Mouse (Mus musculus) limb, embryonic 11.5 days (tissue): ENCODE measurements around the gene Grb7. TPM values are rescaled to one million over a fixed set of nuclear protein-coding genes. Genes with fewer than 3 reads are reported as not detected.

Source experiments
- ATAC-seq: fragments of 200-750 bp; cut with Nextera tagmentation; 2 replicates; pipeline ENCODE4 v1.8.0; 2017; ENCODE audit warnings: low read depth; ENCODE audit not compliant: insufficient number of reproducible peaks, low FRiP score, low TSS enrichment
- DNase-seq: peaks from one replicate; pipeline ENCODE4 v3.0.0-alpha.2; 2015; ENCODE audit warnings: low spot score
- H3K27ac ChIP-seq: fragments of 300-500 bp; sonication (generic); replicated peaks from 2 replicates; pipeline ENCODE4 v1.5.1; 2014; ENCODE audit warnings: low read depth, mild to moderate bottlenecking, low read length
- H3K27me3 ChIP-seq: fragments of 300-500 bp; sonication (generic); 2 replicates; pipeline ENCODE4 v1.6.1; 2014; ENCODE audit warnings: mild to moderate bottlenecking, low read length, mixed read lengths; ENCODE audit not compliant: control insufficient read depth, insufficient read depth
- H3K36me3 ChIP-seq: fragments of 300-500 bp; sonication (generic); 2 replicates; pipeline ENCODE4 v1.6.1; 2014; ENCODE audit warnings: mild to moderate bottlenecking, low read length, moderate library complexity, mixed read lengths; ENCODE audit not compliant: control insufficient read depth, insufficient read depth
- H3K4me1 ChIP-seq: fragments of 300-500 bp; sonication (generic); 2 replicates; pipeline ENCODE4 v1.6.1; 2014; ENCODE audit warnings: low read length, mixed read lengths; ENCODE audit not compliant: control insufficient read depth, insufficient read depth
- H3K4me2 ChIP-seq: fragments of 300-500 bp; sonication (generic); 2 replicates; pipeline ENCODE4 v1.6.1; 2014; ENCODE audit warnings: low read depth, mild to moderate bottlenecking, moderate library complexity; ENCODE audit not compliant: severe bottlenecking
- H3K4me3 ChIP-seq: fragments of 300-500 bp; sonication (generic); 2 replicates; pipeline ENCODE4 v1.5.1; 2014; ENCODE audit warnings: low read depth, low read length
- H3K9ac ChIP-seq: fragments of 300-500 bp; sonication (generic); 2 replicates; pipeline ENCODE4 v1.6.1; 2014; ENCODE audit warnings: mild to moderate bottlenecking, low read length
- H3K9me3 ChIP-seq: fragments of 300-500 bp; sonication (generic); 2 replicates; pipeline ENCODE4 v1.6.1; 2016; ENCODE audit warnings: low read length; ENCODE audit not compliant: control insufficient read depth
- WGBS: fragments of 180-500 bp; shearing (Covaris S2); extraction: QIAGEN DNeasy Blood & Tissue Kit; methylation state at CpG from one replicate; pipeline ENCODE4 v1.1.7; 2014; 5-methylcytosine and 5-hydroxymethylcytosine counted together
- polyA plus RNA-seq: library from polyadenylated mRNA; unstranded; fragments of >200 nt; fragmentation: Nextera tagmentation; extraction: Ambion mirVana; gene quantifications from 2 replicates; pipeline ENCODE4 v1.2.1, GENCODE M21; 2014

Gene Grb7
- polyA plus RNA-seq, 1 experiment from 2014 or later = 5.3 TPM

DNA sequence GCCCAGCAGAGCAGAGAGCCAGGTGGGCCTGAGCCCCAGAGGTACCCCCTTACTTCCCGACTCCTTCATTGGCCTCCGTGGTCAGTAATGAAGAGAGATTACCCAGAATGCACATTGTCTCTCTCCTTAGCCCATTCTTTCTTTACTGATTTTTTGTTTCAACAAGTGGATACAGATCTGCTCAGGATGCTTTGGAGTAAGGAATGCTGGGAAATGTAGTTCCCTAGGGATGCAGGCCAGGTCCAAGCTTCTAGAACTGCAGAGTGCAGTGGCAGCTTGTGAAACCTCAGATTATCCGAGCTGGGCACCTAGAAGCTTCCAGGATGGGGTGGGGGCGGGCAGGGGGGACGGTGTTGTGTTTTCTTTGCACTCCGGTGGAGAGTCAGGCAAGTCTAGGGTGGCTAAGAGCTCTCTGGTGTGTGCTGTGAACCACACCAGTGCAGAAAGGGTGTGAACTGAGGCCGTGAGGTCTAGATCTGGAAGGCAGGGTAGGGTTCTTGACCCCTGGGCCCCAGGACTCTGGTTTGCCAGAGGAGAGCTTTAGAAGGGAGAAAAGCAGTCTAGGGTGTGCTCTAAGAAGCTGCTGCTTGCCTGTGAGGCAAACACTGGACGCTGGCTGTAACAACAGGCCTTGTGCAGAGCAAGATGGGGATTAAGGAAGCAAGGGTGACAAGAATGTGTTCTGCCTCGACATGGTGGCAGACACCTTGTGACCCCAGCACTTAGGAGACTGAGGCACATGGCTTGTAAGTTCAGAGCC, 14.3 kb upstream of the Grb7 start:
- ATAC-seq (no peak), DNase-seq (no peak)
- Histone ChIP-seq H3K27me3 (no peaks in the 10 kb centered on the region), H3K4me3 (no peak overlapping the region), H3K9ac (no peak overlapping the region), H3K36me3 (peaks cover 8% of the 10 kb centered on the region), H3K9me3 (no peaks in the 10 kb centered on the region), H3K4me2 (no peak overlapping the region), H3K27ac (no peak overlapping the region), H3K4me1 (no peaks in the 10 kb centered on the region)
- 81% methylated on average over 9 of the region's 9 CpGs for WGBS

DNA sequence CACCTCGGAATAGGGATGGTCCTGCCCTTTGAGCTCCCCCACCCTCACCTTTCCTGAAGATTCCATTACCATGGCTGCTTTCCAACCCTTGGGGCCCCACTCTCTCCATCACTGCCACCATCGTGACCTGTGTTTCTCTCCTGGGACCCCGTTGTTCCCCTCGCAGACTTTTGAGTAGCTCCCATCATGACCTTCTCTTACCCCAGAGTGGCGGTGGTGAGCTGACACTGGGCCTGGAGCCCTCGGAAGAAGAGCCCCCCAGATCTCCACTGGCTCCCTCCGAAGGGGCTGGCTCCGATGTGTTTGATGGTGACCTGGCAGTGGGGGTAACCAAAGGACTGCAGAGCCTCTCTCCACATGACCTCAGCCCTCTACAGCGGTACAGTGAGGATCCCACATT, 10.5 kb upstream of the Grb7 start:
- H3K9me3 ChIP-seq = no peaks in the 10 kb centered on the region
- H3K36me3 ChIP-seq = peaks cover 5% of the 10 kb centered on the region
- no peak overlapping the region for H3K9ac ChIP-seq
- no peaks in the 10 kb centered on the region for H3K27me3 ChIP-seq
- WGBS = 88% methylated on average over 9 of the region's 9 CpGs
- DNase-seq = no peak
- H3K4me2 ChIP-seq = no peak overlapping the region
- no peak overlapping the region for H3K4me3 ChIP-seq
- no peak for ATAC-seq
- H3K27ac ChIP-seq = no peak overlapping the region
- no peaks in the 10 kb centered on the region for H3K4me1 ChIP-seq

DNA sequence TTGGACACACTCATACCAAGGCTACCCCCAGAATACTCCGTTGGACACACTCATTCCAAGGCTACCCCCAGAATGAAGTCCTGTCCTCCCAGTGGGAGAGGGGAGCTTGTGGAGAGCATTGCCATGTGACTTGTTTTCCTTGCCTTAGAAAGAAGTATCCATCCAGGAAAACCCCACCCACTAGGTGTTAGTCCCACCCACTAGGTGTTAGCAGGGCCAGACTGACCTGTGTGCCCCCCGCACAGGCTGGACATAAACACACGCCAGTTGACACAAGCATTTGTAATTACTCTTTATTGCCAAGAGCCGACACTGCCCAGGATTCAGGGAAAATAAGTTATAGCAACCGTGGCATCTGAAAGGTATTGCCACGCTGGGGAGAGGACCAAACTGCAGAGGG, 8.8 kb upstream of the Grb7 start:
- Histone ChIP-seq H3K27me3 (no peaks in the 10 kb centered on the region), H3K9ac (no peak overlapping the region), H3K27ac (no peak overlapping the region), H3K4me3 (no peak overlapping the region), H3K9me3 (no peaks in the 10 kb centered on the region), H3K4me1 (no peaks in the 10 kb centered on the region), H3K4me2 (no peak overlapping the region), H3K36me3 (peaks cover 5% of the 10 kb centered on the region)
- ATAC-seq (no peak), DNase-seq (no peak)
- WGBS = 83% methylated on average over 6 of the region's 6 CpGs

DNA sequence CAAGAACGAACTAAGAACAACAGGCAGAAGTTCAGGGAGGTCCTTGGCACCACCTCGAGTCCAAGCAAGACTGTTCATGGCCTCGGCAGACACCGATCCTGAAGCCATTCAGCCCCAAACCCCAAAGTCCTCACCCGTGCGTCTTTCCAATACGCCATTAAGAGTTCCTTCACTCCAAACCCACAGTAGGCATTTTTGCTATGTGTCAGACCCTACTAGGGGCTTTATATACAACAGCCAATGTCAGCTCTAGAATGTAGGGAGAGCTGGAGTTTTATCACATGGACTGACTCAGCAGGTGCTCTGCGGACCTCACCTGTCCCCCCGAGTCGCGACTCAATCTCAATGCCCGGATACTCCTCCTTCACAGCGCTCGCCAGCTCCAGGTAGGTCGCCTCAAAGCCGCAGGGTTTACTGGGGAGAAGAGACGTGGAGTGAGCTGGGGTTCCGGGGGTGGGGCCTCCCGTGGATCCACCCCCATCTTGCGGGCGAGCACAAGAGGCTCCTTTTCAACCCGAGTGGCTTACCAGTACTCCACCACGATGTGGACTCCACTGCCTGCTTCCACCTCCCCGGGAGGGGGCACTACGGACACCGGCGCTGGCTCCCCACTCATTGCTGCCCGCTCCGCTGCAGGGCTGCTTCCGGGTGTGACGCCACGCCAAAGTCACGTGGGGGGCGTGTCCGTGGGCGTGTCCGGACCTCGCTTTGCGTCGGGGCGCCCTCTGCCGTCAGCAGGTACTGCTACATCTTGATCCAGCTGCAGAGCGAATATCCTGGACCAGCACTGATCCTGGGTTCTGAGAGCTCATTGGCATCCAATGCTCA, 7.6 kb upstream of the Grb7 start, which contains the start of gene Mien1:
Gene Mien1, minus strand, starts transcription at position 661 of the 828 bp plus-strand sequence.
- Histone ChIP-seq H3K4me3 (peak within 1 kb of the TSS; percentile 68), H3K27me3 (no peaks in the 10 kb centered on the region), H3K27ac (0 out of 2 replicates have a peak within 1 kb of the TSS, but pooled peaks have one; percentile 30), H3K4me2 (peak within 1 kb of the TSS; percentile 80), H3K9me3 (no peaks in the 10 kb centered on the region), H3K36me3 (peaks cover 3% of the 10 kb centered on the region; the same call in 1 of the 2 replicates), H3K4me1 (no peaks in the 10 kb centered on the region), H3K9ac (peak within 1 kb of the TSS; percentile 53)
- 2% methylated on average over 43 of the region's 43 CpGs for WGBS
- DNase-seq (peak; percentile 98), ATAC-seq (peak; percentile 87)

DNA sequence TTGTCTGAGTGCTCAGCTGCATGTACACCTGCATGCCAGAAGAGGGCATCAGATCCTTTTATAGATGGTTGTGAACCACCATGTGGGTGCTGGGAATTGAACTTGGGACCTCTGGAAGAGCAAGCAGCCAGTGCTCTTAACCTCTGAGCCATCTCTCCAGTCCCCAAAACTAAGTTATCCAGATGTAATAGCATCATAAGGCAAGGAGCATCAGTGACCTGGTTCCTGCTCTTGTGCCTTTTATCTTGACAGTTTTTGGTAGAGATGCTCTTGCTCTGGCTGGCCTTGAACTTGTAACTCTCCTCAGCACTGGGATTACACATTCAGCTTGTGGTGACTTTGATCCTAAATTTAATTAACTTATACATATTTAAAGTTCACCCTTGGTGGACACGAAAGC, 2.5 kb upstream of the Grb7 start:
- peaks cover 14% of the 10 kb centered on the region; the same call in 1 of the 2 replicates for H3K27me3 ChIP-seq
- 92% methylated on average over 1 of the region's 1 CpGs for WGBS
- H3K9ac ChIP-seq = no peak overlapping the region
- no peaks in the 10 kb centered on the region for H3K9me3 ChIP-seq
- H3K4me2 ChIP-seq = no peak overlapping the region
- peaks cover 5% of the 10 kb centered on the region; the same call in 1 of the 2 replicates for H3K4me1 ChIP-seq
- ATAC-seq (no peak), DNase-seq (no peak)
- H3K36me3 ChIP-seq = no peaks in the 10 kb centered on the region
- H3K4me3 ChIP-seq = no peak overlapping the region
- H3K27ac ChIP-seq = no peak overlapping the region

DNA sequence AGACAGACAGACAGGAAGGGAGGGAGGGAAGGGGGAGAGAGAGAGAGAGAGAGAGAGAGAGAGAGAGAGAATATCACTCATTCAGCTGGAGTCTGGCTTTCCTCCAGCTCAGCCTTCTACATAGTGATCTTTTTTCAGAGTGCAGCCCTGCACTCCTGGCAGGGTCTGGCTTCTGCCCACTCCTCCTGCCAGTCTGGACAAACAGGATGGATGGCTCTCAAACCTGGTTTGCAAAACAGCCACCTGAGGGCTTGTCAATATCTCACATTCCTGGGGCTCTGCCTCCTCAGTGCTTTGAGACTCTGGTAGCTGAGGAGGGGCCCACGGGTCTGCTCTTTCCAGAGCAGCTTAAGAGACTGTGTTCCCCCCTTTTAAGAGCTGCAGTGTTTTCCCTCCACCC, 956 bp upstream of the Grb7 start:
- H3K4me3 ChIP-seq = no peak overlapping the region
- DNase-seq (no peak), ATAC-seq (no peak)
- 22% methylated on average over 1 of the region's 1 CpGs for WGBS
- H3K4me1 ChIP-seq = peaks cover 5% of the 10 kb centered on the region; the same call in 1 of the 2 replicates
- no peaks in the 10 kb centered on the region for H3K36me3 ChIP-seq
- H3K27ac ChIP-seq = no peak overlapping the region
- H3K9ac ChIP-seq = no peak overlapping the region
- peaks cover 14% of the 10 kb centered on the region; the same call in 1 of the 2 replicates for H3K27me3 ChIP-seq
- H3K4me2 ChIP-seq = no peak overlapping the region
- H3K9me3 ChIP-seq = no peaks in the 10 kb centered on the region

DNA sequence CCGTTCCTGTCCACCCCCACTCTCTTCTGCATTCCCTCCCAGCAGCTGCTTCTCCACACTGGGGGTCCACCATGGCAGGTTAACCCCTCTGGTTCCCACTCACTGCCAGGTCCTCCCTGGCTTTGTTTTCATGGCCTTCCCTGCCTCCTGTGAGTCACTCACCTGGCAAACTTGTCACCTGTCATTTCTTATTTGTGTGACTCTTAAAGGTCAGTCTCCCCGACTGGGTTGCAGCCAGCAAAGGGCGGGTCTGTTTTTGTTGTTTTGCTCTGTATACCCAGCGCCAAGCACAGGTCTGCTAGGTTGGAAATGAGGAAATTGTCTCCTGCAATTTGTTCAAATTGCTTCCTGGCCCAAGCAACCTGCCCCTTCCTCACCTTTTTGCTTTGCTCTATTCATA, 515 bp upstream of the Grb7 start:
- H3K27me3 ChIP-seq = peaks cover 14% of the 10 kb centered on the region; the same call in 1 of the 2 replicates
- WGBS = 40% methylated on average over 4 of the region's 4 CpGs
- no peak overlapping the region for H3K4me2 ChIP-seq
- H3K27ac ChIP-seq = no peak overlapping the region
- H3K9ac ChIP-seq = no peak overlapping the region
- no peak overlapping the region for H3K4me3 ChIP-seq
- DNase-seq (no peak), ATAC-seq (no peak)
- no peaks in the 10 kb centered on the region for H3K9me3 ChIP-seq
- peaks cover 5% of the 10 kb centered on the region; the same call in 1 of the 2 replicates for H3K4me1 ChIP-seq
- H3K36me3 ChIP-seq = no peaks in the 10 kb centered on the region
